Mouse (Mus musculus): ENCODE measurements around the gene Brinp2. TPM values are rescaled to one million over a fixed set of nuclear protein-coding genes. Genes with fewer than 3 reads are reported as not detected.

Gene Brinp2
- polyA plus RNA-seq (2014; fragmentation: Nextera tagmentation; extraction: Ambion mirVana) = 23.6 and 36.7 TPM in 2 replicates

- under 1% methylated on average over 30 of the region's 30 CpGs for WGBS
- peak; percentile 97 for DNase-seq (ENCODE audit: low spot score)
- no peaks in the 10 kb centered on the region for H3K27me3 ChIP-seq (replicated peaks; ENCODE audit: control insufficient read depth, insufficient read depth, low read length)
Measured at GRCm38 (mm10) chr1:158356051-158356461, at the start of gene Brinp2. Brinp2 (minus strand) TSS chr1:158356326.

GRCm38 (mm10) chr1:158400898-158401297, 44.8 kb upstream of the Brinp2 start:
- H3K9me3 ChIP-seq (replicated peaks; ENCODE audit: control insufficient read depth, low read length) = no peaks in the 10 kb centered on the region
- no peak overlapping the region for H3K4me3 ChIP-seq (ENCODE audit: low read depth, low read length)
- peak overlapping the region; percentile 3; the same call in 1 of the 2 replicates for H3K27ac ChIP-seq (ENCODE audit: low read depth, low read length)
- ATAC-seq (peak; percentile 79; the same call in 1 of the 2 replicates), DNase-seq (ENCODE audit: low spot score) (peak; percentile 63)
- 30% methylated on average over 2 of the region's 2 CpGs for WGBS
- H3K9ac ChIP-seq (ENCODE audit: low read length) = no peak overlapping the region
- no peak overlapping the region for H3K4me2 ChIP-seq (ENCODE audit: low read length)
- H3K36me3 ChIP-seq (ENCODE audit: control insufficient read depth, insufficient read depth, low read length) = no peaks in the 10 kb centered on the region
- no peaks in the 10 kb centered on the region for H3K27me3 ChIP-seq (replicated peaks; ENCODE audit: control insufficient read depth, insufficient read depth, low read length)
- H3K4me1 ChIP-seq (ENCODE audit: control insufficient read depth, insufficient read depth, low read length) = peaks cover 7% of the 10 kb centered on the region; the same call in 1 of the 2 replicates

More at GRCm38 (mm10) chr1:158356051-158356461, at the start of gene Brinp2:
- peaks cover 3% of the 10 kb centered on the region; the same call in 1 of the 2 replicates for H3K4me1 ChIP-seq (ENCODE audit: control insufficient read depth, insufficient read depth, low read length)
- peak within 1 kb of the TSS; percentile 94 for H3K4me2 ChIP-seq (ENCODE audit: low read length)
- peak within 1 kb of the TSS; percentile 71; the same call in 1 of the 2 replicates for H3K27ac ChIP-seq (ENCODE audit: low read depth, low read length)
- peak within 1 kb of the TSS; percentile 72 for H3K4me3 ChIP-seq (ENCODE audit: low read depth, low read length)
- no peaks in the 10 kb centered on the region for H3K9me3 ChIP-seq (replicated peaks; ENCODE audit: control insufficient read depth, low read length)
- H3K9ac ChIP-seq (ENCODE audit: low read length) = peak within 1 kb of the TSS; percentile 77
- H3K36me3 ChIP-seq (ENCODE audit: control insufficient read depth, insufficient read depth, low read length) = no peaks in the 10 kb centered on the region
- ATAC-seq = peak; percentile 99

- Histone ChIP-seq H3K27me3 (replicated peaks; ENCODE audit: control insufficient read depth, insufficient read depth, low read length) (no peaks in the 10 kb centered on the region), H3K4me3 (ENCODE audit: low read depth, low read length) (no peak overlapping the region), H3K36me3 (ENCODE audit: control insufficient read depth, insufficient read depth, low read length) (peaks cover 4% of the 10 kb centered on the region; the same call in 1 of the 2 replicates), H3K4me2 (ENCODE audit: low read length) (no peak overlapping the region), H3K9me3 (replicated peaks; ENCODE audit: control insufficient read depth, low read length) (no peaks in the 10 kb centered on the region), H3K9ac (ENCODE audit: low read length) (no peak overlapping the region), H3K4me1 (ENCODE audit: control insufficient read depth, insufficient read depth, low read length) (0 out of 2 replicates have a peak, but pooled peaks cover 5% of the 10 kb centered on the region), H3K27ac (ENCODE audit: low read depth, low read length) (no peak overlapping the region)
- DNase-seq (ENCODE audit: low spot score) (no peak), ATAC-seq (no peak)
- 94% methylated on average over 2 of the region's 2 CpGs for WGBS
Measured at GRCm38 (mm10) chr1:158397058-158397457, 40.9 kb upstream of the Brinp2 start.

GRCm38 (mm10) chr1:158390693-158391092, 34.6 kb upstream of the Brinp2 start:
- H3K9ac ChIP-seq (ENCODE audit: low read length) = no peak overlapping the region
- H3K9me3 ChIP-seq (replicated peaks; ENCODE audit: control insufficient read depth, low read length) = no peaks in the 10 kb centered on the region
- no peak overlapping the region for H3K4me2 ChIP-seq (ENCODE audit: low read length)
- peaks cover 7% of the 10 kb centered on the region for H3K36me3 ChIP-seq (ENCODE audit: control insufficient read depth, insufficient read depth, low read length)
- H3K27ac ChIP-seq (ENCODE audit: low read depth, low read length) = peak overlapping the region; percentile 58
- peaks cover 5% of the 10 kb centered on the region; the same call in 1 of the 2 replicates for H3K4me1 ChIP-seq (ENCODE audit: control insufficient read depth, insufficient read depth, low read length)
- ATAC-seq (no peak), DNase-seq (ENCODE audit: low spot score) (no peak)
- no peaks in the 10 kb centered on the region for H3K27me3 ChIP-seq (replicated peaks; ENCODE audit: control insufficient read depth, insufficient read depth, low read length)
- 67% methylated on average over 4 of the region's 4 CpGs for WGBS
- no peak overlapping the region for H3K4me3 ChIP-seq (ENCODE audit: low read depth, low read length)

GRCm38 (mm10) chr1:158388995-158389394, 32.9 kb upstream of the Brinp2 start:
- peaks cover 11% of the 10 kb centered on the region for H3K36me3 ChIP-seq (ENCODE audit: control insufficient read depth, insufficient read depth, low read length)
- H3K4me1 ChIP-seq (ENCODE audit: control insufficient read depth, insufficient read depth, low read length) = peaks cover 5% of the 10 kb centered on the region; the same call in 1 of the 2 replicates
- 94% methylated on average over 4 of the region's 4 CpGs for WGBS
- H3K9ac ChIP-seq (ENCODE audit: low read length) = no peak overlapping the region
- H3K27me3 ChIP-seq (replicated peaks; ENCODE audit: control insufficient read depth, insufficient read depth, low read length) = no peaks in the 10 kb centered on the region
- H3K4me3 ChIP-seq (ENCODE audit: low read depth, low read length) = no peak overlapping the region
- DNase-seq (ENCODE audit: low spot score) (no peak), ATAC-seq (no peak)
- no peak overlapping the region for H3K27ac ChIP-seq (ENCODE audit: low read depth, low read length)
- no peaks in the 10 kb centered on the region for H3K9me3 ChIP-seq (replicated peaks; ENCODE audit: control insufficient read depth, low read length)
- H3K4me2 ChIP-seq (ENCODE audit: low read length) = no peak overlapping the region

GRCm38 (mm10) chr1:158386781-158387180, 30.7 kb upstream of the Brinp2 start:
- Histone ChIP-seq H3K4me2 (ENCODE audit: low read length) (no peak overlapping the region), H3K27ac (ENCODE audit: low read depth, low read length) (no peak overlapping the region), H3K9ac (ENCODE audit: low read length) (no peak overlapping the region), H3K4me1 (ENCODE audit: control insufficient read depth, insufficient read depth, low read length) (peaks cover 5% of the 10 kb centered on the region; the same call in 1 of the 2 replicates), H3K27me3 (replicated peaks; ENCODE audit: control insufficient read depth, insufficient read depth, low read length) (no peaks in the 10 kb centered on the region), H3K4me3 (ENCODE audit: low read depth, low read length) (no peak overlapping the region), H3K36me3 (ENCODE audit: control insufficient read depth, insufficient read depth, low read length) (peaks cover 11% of the 10 kb centered on the region), H3K9me3 (replicated peaks; ENCODE audit: control insufficient read depth, low read length) (no peaks in the 10 kb centered on the region)
- DNase-seq (ENCODE audit: low spot score) (no peak), ATAC-seq (no peak)
- 20% methylated on average over 3 of the region's 3 CpGs for WGBS

GRCm38 (mm10) chr1:158385311-158385710, 29.2 kb upstream of the Brinp2 start:
- 97% methylated on average over 2 of the region's 2 CpGs for WGBS
- no peak for DNase-seq (ENCODE audit: low spot score)

GRCm38 (mm10) chr1:158383210-158383609, 27.1 kb upstream of the Brinp2 start:
- Histone ChIP-seq H3K9ac (ENCODE audit: low read length) (no peak overlapping the region), H3K4me1 (ENCODE audit: control insufficient read depth, insufficient read depth, low read length) (peaks cover 5% of the 10 kb centered on the region; the same call in 1 of the 2 replicates), H3K4me2 (ENCODE audit: low read length) (no peak overlapping the region), H3K4me3 (ENCODE audit: low read depth, low read length) (no peak overlapping the region), H3K27me3 (replicated peaks; ENCODE audit: control insufficient read depth, insufficient read depth, low read length) (no peaks in the 10 kb centered on the region), H3K27ac (ENCODE audit: low read depth, low read length) (no peak overlapping the region), H3K36me3 (ENCODE audit: control insufficient read depth, insufficient read depth, low read length) (peaks cover 19% of the 10 kb centered on the region), H3K9me3 (replicated peaks; ENCODE audit: control insufficient read depth, low read length) (no peaks in the 10 kb centered on the region)
- ATAC-seq (no peak), DNase-seq (ENCODE audit: low spot score) (no peak)
- 91% methylated on average over 3 of the region's 3 CpGs for whole genome bisulfite sequencing

More at GRCm38 (mm10) chr1:158385311-158385710, 29.2 kb upstream of the Brinp2 start:
- no peak overlapping the region for H3K4me2 ChIP-seq (ENCODE audit: low read length)
- no peak overlapping the region for H3K9ac ChIP-seq (ENCODE audit: low read length)
- no peak for ATAC-seq
- H3K36me3 ChIP-seq (ENCODE audit: control insufficient read depth, insufficient read depth, low read length) = peaks cover 11% of the 10 kb centered on the region
- peaks cover 5% of the 10 kb centered on the region; the same call in 1 of the 2 replicates for H3K4me1 ChIP-seq (ENCODE audit: control insufficient read depth, insufficient read depth, low read length)
- no peak overlapping the region for H3K27ac ChIP-seq (ENCODE audit: low read depth, low read length)
- no peaks in the 10 kb centered on the region for H3K27me3 ChIP-seq (replicated peaks; ENCODE audit: control insufficient read depth, insufficient read depth, low read length)
- H3K9me3 ChIP-seq (replicated peaks; ENCODE audit: control insufficient read depth, low read length) = no peaks in the 10 kb centered on the region
- no peak overlapping the region for H3K4me3 ChIP-seq (ENCODE audit: low read depth, low read length)

GRCm38 (mm10) chr1:158382277-158382676, 26.2 kb upstream of the Brinp2 start:
- Histone ChIP-seq H3K9me3 (replicated peaks; ENCODE audit: control insufficient read depth, low read length) (no peaks in the 10 kb centered on the region), H3K27me3 (replicated peaks; ENCODE audit: control insufficient read depth, insufficient read depth, low read length) (no peaks in the 10 kb centered on the region), H3K36me3 (ENCODE audit: control insufficient read depth, insufficient read depth, low read length) (peaks cover 23% of the 10 kb centered on the region), H3K4me1 (ENCODE audit: control insufficient read depth, insufficient read depth, low read length) (peaks cover 5% of the 10 kb centered on the region; the same call in 1 of the 2 replicates), H3K4me3 (ENCODE audit: low read depth, low read length) (no peak overlapping the region), H3K9ac (ENCODE audit: low read length) (no peak overlapping the region), H3K4me2 (ENCODE audit: low read length) (no peak overlapping the region), H3K27ac (ENCODE audit: low read depth, low read length) (no peak overlapping the region)
- 87% methylated on average over 6 of the region's 6 CpGs for WGBS
- ATAC-seq = no peak
- DNase-seq (ENCODE audit: low spot score) = no peak

Data from forebrain, embryonic 14.5 days (tissue).